Mouse (Mus musculus) right cerebral cortex, postnatal 10 days (tissue): Measurements from ENCODE around the gene Olfm3.

ENCODE experiments used
- DNase-seq, 2 experiments: peaks; one replicate each; pipeline ENCODE4 v3.0.0; 2021; ENCODE audit warnings: low spot score in 2 of 2

Gene Olfm3

GRCm38 (mm10) chr3:115080428-115081181, 176.7 kb downstream of the Olfm3 start:
- peak; percentile 29 to 32 for DNase-seq

GRCm38 (mm10) chr3:115081371-115081770, 177.5 kb downstream of the Olfm3 start:
- no peak for DNase-seq

DNA sequence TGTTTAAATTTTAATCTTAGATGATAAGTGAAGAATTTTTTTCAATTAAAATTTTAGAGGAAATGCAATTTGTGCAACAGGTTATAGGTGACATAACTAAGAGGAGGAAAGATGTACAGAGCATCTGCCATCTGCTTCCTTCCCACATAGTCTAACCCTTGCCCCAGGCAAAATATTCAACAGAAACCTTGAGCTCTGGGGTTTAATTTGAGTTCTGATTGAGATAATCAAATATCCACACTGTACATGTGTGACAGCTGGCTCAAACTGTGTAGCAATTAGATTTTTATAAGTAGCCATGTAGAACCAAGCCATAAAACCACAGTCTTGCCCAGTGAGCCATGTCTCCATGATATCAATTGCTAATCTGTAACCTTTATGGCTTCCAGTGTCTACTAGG, 179.1 kb downstream of the Olfm3 start:
- DNase-seq: no peak

DNA sequence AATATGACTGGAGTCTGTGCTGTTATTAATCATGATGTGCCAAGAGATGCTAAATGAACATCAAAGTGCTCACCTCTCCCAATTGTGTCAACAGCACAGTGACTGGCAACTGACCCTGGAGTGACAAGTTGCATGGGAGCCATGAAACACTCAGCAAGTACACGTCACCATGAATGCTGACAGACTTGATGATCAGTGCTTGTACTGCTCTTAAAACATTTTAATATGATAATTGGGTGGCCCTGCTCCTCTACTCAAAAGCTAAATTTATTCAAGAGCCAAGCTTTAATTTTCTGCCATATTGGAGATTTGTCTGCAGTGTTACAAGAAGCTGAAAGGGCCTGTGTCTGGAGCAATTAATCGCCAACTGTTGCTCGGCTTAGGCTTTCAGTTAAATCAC, 184.4 kb downstream of the Olfm3 start:
- no peak for DNase-seq

GRCm38 (mm10) chr3:115090670-115091069, 186.8 kb downstream of the Olfm3 start:
- no peak for DNase-seq

- DNase-seq: no peak
Measured at GRCm38 (mm10) chr3:115095496-115095895, 191.6 kb downstream of the Olfm3 start.

DNA sequence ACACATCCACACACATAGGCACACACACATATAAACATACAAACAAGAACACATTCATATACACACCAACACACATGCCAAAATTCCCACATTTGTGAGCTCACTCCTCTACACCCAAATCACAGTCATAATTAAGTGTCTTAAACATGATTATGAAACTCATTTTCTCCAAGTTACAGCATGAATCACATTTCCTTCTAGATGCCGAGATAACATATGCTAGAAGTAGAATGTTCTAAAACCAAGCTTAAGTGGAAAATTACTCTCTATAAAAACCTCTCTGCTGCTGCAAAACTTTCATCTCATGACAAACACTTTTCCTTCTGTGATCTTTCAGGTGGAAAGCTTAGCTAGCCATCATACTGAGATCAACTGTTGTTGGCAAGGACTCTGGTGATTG, 195.7 kb downstream of the Olfm3 start:
- no peak for DNase-seq

- DNase-seq: no peak
Measured at GRCm38 (mm10) chr3:115104155-115104801, 200.4 kb downstream of the Olfm3 start.

DNA sequence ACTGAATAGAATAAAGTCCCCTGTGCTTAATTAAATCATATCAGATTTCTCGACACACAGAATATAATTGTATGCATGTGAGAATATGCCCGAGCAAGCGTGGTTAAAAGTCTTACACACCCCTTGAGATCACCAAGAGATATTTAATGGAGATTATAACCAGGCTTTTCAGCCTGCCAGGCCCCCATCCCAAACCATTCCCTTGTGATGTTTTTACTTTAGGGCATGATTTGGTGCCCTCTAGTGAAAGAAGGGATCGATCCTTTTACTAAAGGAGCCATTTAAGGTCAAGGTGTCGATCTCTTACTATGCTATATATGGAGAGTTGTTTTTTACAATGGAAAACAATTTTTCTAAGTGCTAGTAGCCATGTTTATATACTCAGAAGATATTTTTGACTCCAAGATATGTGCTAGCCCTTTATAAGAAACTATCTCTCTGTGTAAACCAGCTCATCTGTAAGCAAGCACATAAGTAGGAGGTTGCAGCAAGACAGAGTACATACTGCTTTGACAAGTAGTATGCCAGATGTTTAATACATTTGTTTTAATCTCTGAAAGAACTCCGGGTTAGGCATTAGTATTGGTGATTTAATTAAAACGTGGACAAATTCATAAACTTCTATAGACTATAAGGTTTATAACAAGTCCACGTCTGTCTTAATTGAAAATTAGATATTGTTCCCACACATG, 201.1 kb downstream of the Olfm3 start:
- no peak for DNase-seq

DNA sequence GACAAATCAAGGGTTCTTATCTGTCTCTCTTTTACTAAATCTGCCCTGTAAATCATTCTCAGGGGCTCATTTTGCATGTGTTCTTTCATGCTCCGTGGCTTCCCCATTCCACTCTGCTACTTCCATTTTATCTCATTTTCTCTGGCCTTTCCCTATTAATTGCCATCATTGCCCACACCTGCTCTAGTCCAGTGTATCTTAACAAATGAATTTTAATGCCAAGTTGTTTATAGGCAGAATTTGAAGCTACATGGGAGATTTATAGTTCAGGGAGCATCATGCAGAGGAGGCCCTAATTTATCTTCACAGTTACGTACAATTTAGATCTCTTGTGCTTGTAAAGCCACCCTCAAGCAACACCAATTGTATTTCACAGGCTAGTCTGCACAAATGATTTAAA, 241.8 kb downstream of the Olfm3 start:
- no peak for DNase-seq

DNA sequence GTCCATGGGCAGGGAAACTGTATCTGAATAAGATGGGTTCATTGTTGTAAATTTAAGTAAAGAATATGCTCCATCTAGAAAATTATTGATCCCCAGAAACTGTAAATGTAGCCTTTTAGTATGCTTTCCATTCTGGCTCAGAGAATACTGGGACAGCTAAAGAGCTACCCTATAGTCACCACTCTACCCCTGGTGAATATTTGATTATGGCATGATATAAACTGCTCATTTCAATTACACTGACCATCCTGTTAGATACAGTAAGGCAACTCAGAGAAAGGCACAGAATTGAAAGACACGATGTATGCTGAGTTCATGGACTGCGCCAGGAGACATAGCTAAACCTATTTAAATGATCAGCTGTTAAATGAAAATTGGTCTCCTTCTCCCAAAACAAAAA, 242.4 kb downstream of the Olfm3 start:
- DNase-seq: no peak

GRCm38 (mm10) chr3:115158903-115159473, 255.1 kb downstream of the Olfm3 start:
- no peak for DNase-seq

DNA sequence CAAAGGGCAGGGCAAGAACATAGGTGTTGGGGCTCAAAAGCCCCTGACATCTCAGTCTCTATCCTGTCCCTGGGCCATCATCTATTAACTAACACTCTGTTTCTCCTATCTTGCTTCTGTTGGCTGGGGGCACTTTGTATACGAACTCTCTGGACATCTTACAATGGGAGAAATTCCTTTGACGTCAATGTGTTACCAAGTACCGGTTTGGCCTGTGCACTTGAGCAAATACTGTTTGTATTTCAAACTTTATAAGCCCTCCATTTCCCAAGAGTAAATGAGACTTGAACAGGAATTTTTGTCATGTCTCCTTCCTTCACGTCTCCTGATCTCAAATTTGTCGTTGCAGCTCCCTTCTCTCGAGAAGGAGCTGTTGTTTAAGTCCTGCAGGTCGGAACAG, 270.7 kb downstream of the Olfm3 start:
- DNase-seq: no peak
